Mouse (Mus musculus) gastrocnemius, postnatal 10 days (tissue): ENCODE measurements around the gene Cnpy1. TPM values are rescaled to one million over a fixed set of nuclear protein-coding genes. Genes with fewer than 3 reads are reported as not detected.
A peak's percentile ranks its signal among the peaks of the same experiment; 100 is the strongest.

Source experiments
- DNase-seq: peaks from one replicate; pipeline ENCODE4 v3.0.0; 2021; ENCODE audit warnings: mixed read lengths
- total RNA-seq, 2 experiments: library from RNA; stranded (reverse); gene quantifications; 2 replicates each; pipeline ENCODE4 v1.2.3; 2021

The Cnpy1 gene
- total RNA-seq, 2 experiments from 2014 or later: not detected

GRCm38 (mm10) chr5:28165358-28166255 lies 80.0 kb downstream of the Cnpy1 start, which contains the start of gene En2:
En2 (plus strand) TSS chr5:28165694.
- peak; percentile 48 for DNase-seq

GRCm38 (mm10) chr5:28163926-28164325 lies 81.7 kb downstream of the Cnpy1 start:
- DNase-seq: no peak

GRCm38 (mm10) chr5:28161938-28162402 lies 83.6 kb downstream of the Cnpy1 start:
- DNase-seq: no peak

GRCm38 (mm10) chr5:28161383-28161937 lies 84.1 kb downstream of the Cnpy1 start:
- DNase-seq: no peak

GRCm38 (mm10) chr5:28159891-28160470 lies 85.6 kb downstream of the Cnpy1 start:
- no peak for DNase-seq

- DNase-seq: no peak
Measured at GRCm38 (mm10) chr5:28159072-28159458, 86.5 kb downstream of the Cnpy1 start.

- no peak for DNase-seq
Measured at GRCm38 (mm10) chr5:28158308-28159071, 87.1 kb downstream of the Cnpy1 start.

- DNase-seq: no peak
Measured at GRCm38 (mm10) chr5:28157781-28158180, 87.8 kb downstream of the Cnpy1 start.

GRCm38 (mm10) chr5:28157044-28157730 lies 88.4 kb downstream of the Cnpy1 start:
- DNase-seq: no peak

Other genes with a start within 250 kb of the Cnpy1 start
- gene Insig1, start 174.4 kb downstream of the Cnpy1 start, total RNA-seq: 10 to 100 TPM; 20.6 to 21.3 TPM
- under 1 TPM; 0.11 to 0.19 TPM for gene En2, start 80.1 kb downstream of the Cnpy1 start, total RNA-seq
- 10 to 100 TPM; 31.7 to 37.0 TPM for gene Rbm33, start 71.3 kb upstream of the Cnpy1 start, total RNA-seq
- gene Shh, start 221.4 kb upstream of the Cnpy1 start, total RNA-seq: not detected